Mouse (Mus musculus): ENCODE measurements around the gene Klrb1. TPM values are rescaled to one million over a fixed set of nuclear protein-coding genes. Genes with fewer than 3 reads are reported as not detected.

The Klrb1 gene
- polyA plus RNA-seq, 1 experiment from 2014 or later: not detected

- no peak for DNase-seq (ENCODE audit: low spot score)
Observed at GRCm38 (mm10) chr6:128734896-128735295, 12.0 kb upstream of the Klrb1 start.

- DNase-seq (ENCODE audit: low spot score): no peak
Observed at GRCm38 (mm10) chr6:128733908-128734679, 11.2 kb upstream of the Klrb1 start.

GRCm38 (mm10) chr6:128732032-128732431, 9.2 kb upstream of the Klrb1 start:
- no peak for DNase-seq (ENCODE audit: low spot score)

- DNase-seq (ENCODE audit: low spot score): no peak
Observed at GRCm38 (mm10) chr6:128701691-128702090, 21.2 kb downstream of the Klrb1 start.

GRCm38 (mm10) chr6:128679574-128679973, 43.3 kb downstream of the Klrb1 start:
- no peak for DNase-seq (ENCODE audit: low spot score)

- no peak for DNase-seq (ENCODE audit: low spot score)
Observed at GRCm38 (mm10) chr6:128669936-128670335, 52.9 kb downstream of the Klrb1 start.

- no peak for DNase-seq (ENCODE audit: low spot score)
Observed at GRCm38 (mm10) chr6:128662206-128662605, 60.7 kb downstream of the Klrb1 start, which contains the start of gene Clec2h. TSS of gene Clec2h (plus strand) at chr6:128662385.

- DNase-seq (ENCODE audit: low spot score): no peak
Observed at GRCm38 (mm10) chr6:128661249-128661648, 61.6 kb downstream of the Klrb1 start.

Other genes starting within 250 kb of the Klrb1 start
- gene Pzp, start 196.3 kb downstream of the Klrb1 start, polyA plus RNA-seq (2015; fragmentation: Nextera tagmentation; extraction: Ambion mirVana): not detected in 2 replicates
- 0.84 and 0.94 TPM in 2 replicates for gene A2ml1, start 141.5 kb downstream of the Klrb1 start, polyA plus RNA-seq (2015; fragmentation: Nextera tagmentation; extraction: Ambion mirVana)
- 1.1 and 1.5 TPM in 2 replicates for gene Klrb1a, start 99.5 kb downstream of the Klrb1 start, polyA plus RNA-seq (2015; fragmentation: Nextera tagmentation; extraction: Ambion mirVana)
- gene Clec2h, start 60.7 kb downstream of the Klrb1 start, polyA plus RNA-seq (2015; fragmentation: Nextera tagmentation; extraction: Ambion mirVana): not detected in 2 replicates
- gene Klrb1c, start 66.2 kb upstream of the Klrb1 start, polyA plus RNA-seq (2015; fragmentation: Nextera tagmentation; extraction: Ambion mirVana): 1.5 and 1.6 TPM in 2 replicates
- 0.58 and 0.96 TPM in 2 replicates for gene Gm44511, start 103.3 kb upstream of the Klrb1 start, polyA plus RNA-seq (2015; fragmentation: Nextera tagmentation; extraction: Ambion mirVana)
- gene Klrb1b, start 103.3 kb upstream of the Klrb1 start, polyA plus RNA-seq (2015; fragmentation: Nextera tagmentation; extraction: Ambion mirVana): 0.92 and 1.1 TPM in 2 replicates
- 12.3 and 14.2 TPM in 2 replicates for gene Clec2i, start 164.5 kb upstream of the Klrb1 start, polyA plus RNA-seq (2015; fragmentation: Nextera tagmentation; extraction: Ambion mirVana)
- 48.3 and 50.0 TPM in 2 replicates for gene BC035044, start 168.1 kb upstream of the Klrb1 start, polyA plus RNA-seq (2015; fragmentation: Nextera tagmentation; extraction: Ambion mirVana)
- gene Clec2g, start 211.3 kb upstream of the Klrb1 start, polyA plus RNA-seq (2015; fragmentation: Nextera tagmentation; extraction: Ambion mirVana): 0.17 and 0.23 TPM in 2 replicates